Mouse (Mus musculus) myocyte (in vitro differentiated cells): Measurements from ENCODE around the gene Asphd1. TPM values are rescaled to one million over a fixed set of nuclear protein-coding genes. Genes with fewer than 3 reads are reported as not detected.

Experiments
- H3K27me3 ChIP-seq: one replicate; pipeline ENCODE4 v1.6.1; 2011; ENCODE audit not compliant: control insufficient read depth, insufficient read depth, insufficient read length
- H3K36me3 ChIP-seq: one replicate; pipeline ENCODE4 v1.6.1; 2011; ENCODE audit not compliant: control insufficient read depth, insufficient read depth
- H3K4me2 ChIP-seq: one replicate; pipeline ENCODE4 v1.6.1; 2011; ENCODE audit warnings: low read depth, control low read depth
- H3K4me3 ChIP-seq: one replicate; pipeline ENCODE4 v1.5.1; 2011; ENCODE audit warnings: mild to moderate bottlenecking, control low read depth, moderate library complexity
- H3K79me2 ChIP-seq: one replicate; pipeline ENCODE4 v1.6.1; 2011; ENCODE audit not compliant: control insufficient read depth, insufficient read depth
- H3ac ChIP-seq: one replicate; pipeline ENCODE4 v1.6.1; 2011; ENCODE audit not compliant: control insufficient read depth, insufficient read length
- CEBPB ChIP-seq: IDR thresholded peaks from 2 replicates; pipeline ENCODE4 v1.6.1; 2011; ENCODE audit warnings: mild to moderate bottlenecking, moderate library complexity; ENCODE audit not compliant: poor library complexity, insufficient read depth, severe bottlenecking
- E2F4 ChIP-seq: IDR thresholded peaks from one replicate; pipeline ENCODE4 v1.6.1; 2011; ENCODE audit warnings: mild to moderate bottlenecking, control low read depth, moderate library complexity; ENCODE audit not compliant: insufficient read depth
- MAX ChIP-seq: IDR thresholded peaks from one replicate; pipeline ENCODE4 v1.6.1; 2011; ENCODE audit warnings: low read depth, mild to moderate bottlenecking, control low read depth
- MYOD1 ChIP-seq, 3 experiments: IDR thresholded peaks; one replicate each; pipeline ENCODE4 v1.6.1; 2011; ENCODE audit warnings: control low read depth in 2 of 3, low read depth in 2 of 3, mild to moderate bottlenecking in 2 of 3, moderate library complexity in 1 of 3; ENCODE audit not compliant: insufficient read length in 2 of 3, control insufficient read depth in 1 of 3
- MYOG ChIP-seq, 3 experiments: IDR thresholded peaks; one replicate each; pipeline ENCODE4 v1.6.1; 2011; ENCODE audit warnings: control low read depth in 2 of 3, low read depth in 2 of 3, mild to moderate bottlenecking in 2 of 3; ENCODE audit not compliant: insufficient read length in 2 of 3, control insufficient read depth in 1 of 3, insufficient read depth in 1 of 3
- POLR2A ChIP-seq: IDR thresholded peaks from one replicate; pipeline ENCODE4 v1.6.1; 2011; ENCODE audit warnings: low read depth, mild to moderate bottlenecking, control low read depth, moderate library complexity; ENCODE audit not compliant: insufficient read length
- POLR2AphosphoS2 ChIP-seq: IDR thresholded peaks from one replicate; pipeline ENCODE4 v1.6.1; 2011; ENCODE audit warnings: low read depth, control low read depth; ENCODE audit not compliant: insufficient read length
- REST ChIP-seq: IDR thresholded peaks from one replicate; pipeline ENCODE4 v1.6.1; 2011; ENCODE audit warnings: mild to moderate bottlenecking, control low read depth, moderate library complexity; ENCODE audit not compliant: insufficient read depth, insufficient read length
- SRF ChIP-seq: IDR thresholded peaks from one replicate; pipeline ENCODE4 v1.6.1; 2011; ENCODE audit warnings: low read depth; ENCODE audit not compliant: control insufficient read depth, insufficient read length
- TCF12 ChIP-seq: IDR thresholded peaks from one replicate; pipeline ENCODE4 v1.6.1; 2011; ENCODE audit warnings: mild to moderate bottlenecking, control low read depth; ENCODE audit not compliant: poor library complexity, insufficient read depth, severe bottlenecking
- TCF3 ChIP-seq: IDR thresholded peaks from one replicate; pipeline ENCODE4 v1.6.1; 2011; ENCODE audit warnings: low read depth, control low read depth; ENCODE audit not compliant: insufficient read length
- USF1 ChIP-seq: IDR thresholded peaks from one replicate; pipeline ENCODE4 v1.6.1; 2011; ENCODE audit warnings: low read depth, mild to moderate bottlenecking, control low read depth, moderate library complexity
- polyA plus RNA-seq: library from polyadenylated mRNA; unstranded; fragments of >200 nt; fragmentation: generic; extraction: Trizol; gene quantifications from one replicate; pipeline ENCODE4 v1.2.1, GENCODE M21; 2012; ENCODE audit warnings: missing spikeins

Asphd1 gene
- polyA plus RNA-seq, 1 experiment: 0.11 TPM

DNA sequence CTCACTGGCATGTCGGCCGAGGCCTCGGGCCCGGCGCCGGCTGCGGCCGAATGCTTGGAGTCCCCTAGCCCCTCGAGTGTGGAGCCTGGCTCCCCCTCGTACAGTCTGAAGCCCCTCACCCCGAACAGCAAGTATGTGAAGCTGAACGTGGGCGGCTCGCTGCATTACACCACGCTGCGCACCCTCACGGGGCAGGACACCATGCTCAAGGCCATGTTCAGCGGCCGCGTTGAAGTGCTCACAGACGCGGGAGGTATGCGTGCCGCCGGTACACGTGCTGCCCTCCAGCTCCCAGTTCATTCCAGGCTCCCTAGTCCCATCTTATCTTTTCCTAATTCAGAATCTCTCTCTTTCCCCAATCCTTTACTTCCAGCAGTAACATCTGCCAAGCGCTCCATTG lies 20.3 kb downstream of the Asphd1 start:
- peak overlapping the region; percentile 64 for H3ac ChIP-seq
- H3K4me3 ChIP-seq: peak overlapping the region; percentile 65
- TF ChIP-seq MAX (no peak), TCF12 (no peak), POLR2AphosphoS2 (no peak), CEBPB (no peak), REST (no peak), POLR2A (no peak), MYOG (IDR thresholded peaks at IDR 0.05; ENCODE audit: control insufficient read depth in 1 of 3, insufficient read depth in 1 of 3, insufficient read length in 2 of 3, low read depth in 2 of 3) (no peak), USF1 (no peak), TCF3 (no peak), SRF (no peak), MYOD1 (IDR thresholded peaks at IDR 0.05; ENCODE audit: control insufficient read depth in 1 of 3, insufficient read length in 2 of 3, low read depth in 2 of 3) (no peak), E2F4 (no peak)
- peak overlapping the region; percentile 99 for H3K4me2 ChIP-seq
- no peaks in the 10 kb centered on the region for H3K36me3 ChIP-seq
- no peaks in the 10 kb centered on the region for H3K79me2 ChIP-seq
- H3K27me3 ChIP-seq: no peaks in the 10 kb centered on the region

- H3K79me2 ChIP-seq: no peaks in the 10 kb centered on the region
- no peaks in the 10 kb centered on the region for H3K36me3 ChIP-seq
- H3ac ChIP-seq: peak within 1 kb of the TSS; percentile 64
- peak within 1 kb of the TSS; percentile 65 for H3K4me3 ChIP-seq
- no peaks in the 10 kb centered on the region for H3K27me3 ChIP-seq
- H3K4me2 ChIP-seq: peak within 1 kb of the TSS; percentile 99
- TF ChIP-seq SRF (no peak), MAX (no peak), POLR2AphosphoS2 (peak; percentile 68), TCF3 (no peak), REST (no peak), CEBPB (no peak), E2F4 (no peak), USF1 (no peak), MYOG (IDR thresholded peaks at IDR 0.05; ENCODE audit: control insufficient read depth in 1 of 3, insufficient read depth in 1 of 3, insufficient read length in 2 of 3, low read depth in 2 of 3) (no peak), TCF12 (no peak), POLR2A (peak; percentile 67), MYOD1 (IDR thresholded peaks at IDR 0.05; ENCODE audit: control insufficient read depth in 1 of 3, insufficient read length in 2 of 3, low read depth in 2 of 3) (peak in 1 of 3 experiments; percentile 1)
These were observed 20.9 kb downstream of the Asphd1 start, which contains the start of gene Kctd13 for GRCm38 (mm10) chr7:126928384-126929037. Gene Kctd13, plus strand, starts transcription at chr7:126928879.

GRCm38 (mm10) chr7:126926299-126926698 lies 23.1 kb downstream of the Asphd1 start:
- H3ac ChIP-seq: no peak overlapping the region
- H3K79me2 ChIP-seq: no peaks in the 10 kb centered on the region
- no peak overlapping the region for H3K4me2 ChIP-seq
- H3K27me3 ChIP-seq: no peaks in the 10 kb centered on the region
- no peak for TF ChIP-seq USF1
- no peak for TF ChIP-seq MAX
- TF ChIP-seq REST: no peak
- TF ChIP-seq POLR2A: no peak
- no peak for TF ChIP-seq E2F4
- TF ChIP-seq CEBPB: no peak
- TF ChIP-seq TCF3: no peak
- no peak for TF ChIP-seq POLR2AphosphoS2
- no peak for TF ChIP-seq TCF12
- no peak for TF ChIP-seq SRF
- TF ChIP-seq MYOD1 (IDR thresholded peaks at IDR 0.05; ENCODE audit: control insufficient read depth in 1 of 3, insufficient read length in 2 of 3, low read depth in 2 of 3): no peak
- no peak for TF ChIP-seq MYOG (IDR thresholded peaks at IDR 0.05; ENCODE audit: control insufficient read depth in 1 of 3, insufficient read depth in 1 of 3, insufficient read length in 2 of 3, low read depth in 2 of 3)
- no peaks in the 10 kb centered on the region for H3K36me3 ChIP-seq
- no peak overlapping the region for H3K4me3 ChIP-seq

- Histone ChIP-seq H3K36me3 (no peaks in the 10 kb centered on the region), H3K79me2 (no peaks in the 10 kb centered on the region), H3ac (no peak overlapping the region), H3K27me3 (no peaks in the 10 kb centered on the region), H3K4me2 (no peak overlapping the region), H3K4me3 (no peak overlapping the region)
- TF ChIP-seq POLR2AphosphoS2 (no peak), MAX (no peak), TCF12 (no peak), MYOG (IDR thresholded peaks at IDR 0.05; ENCODE audit: control insufficient read depth in 1 of 3, insufficient read depth in 1 of 3, insufficient read length in 2 of 3, low read depth in 2 of 3) (no peak), E2F4 (no peak), POLR2A (no peak), USF1 (no peak), TCF3 (no peak), SRF (no peak), MYOD1 (IDR thresholded peaks at IDR 0.05; ENCODE audit: control insufficient read depth in 1 of 3, insufficient read length in 2 of 3, low read depth in 2 of 3) (no peak), CEBPB (no peak), REST (no peak)
These were observed 25.4 kb downstream of the Asphd1 start for GRCm38 (mm10) chr7:126923999-126924398.
